Mouse (Mus musculus): ENCODE measurements around the gene Jsrp1. TPM values are rescaled to one million over a fixed set of nuclear protein-coding genes. Genes with fewer than 3 reads are reported as not detected.

Jsrp1 gene
- polyA plus RNA-seq, 1 experiment from 2014 or later: 1.3 TPM

DNA sequence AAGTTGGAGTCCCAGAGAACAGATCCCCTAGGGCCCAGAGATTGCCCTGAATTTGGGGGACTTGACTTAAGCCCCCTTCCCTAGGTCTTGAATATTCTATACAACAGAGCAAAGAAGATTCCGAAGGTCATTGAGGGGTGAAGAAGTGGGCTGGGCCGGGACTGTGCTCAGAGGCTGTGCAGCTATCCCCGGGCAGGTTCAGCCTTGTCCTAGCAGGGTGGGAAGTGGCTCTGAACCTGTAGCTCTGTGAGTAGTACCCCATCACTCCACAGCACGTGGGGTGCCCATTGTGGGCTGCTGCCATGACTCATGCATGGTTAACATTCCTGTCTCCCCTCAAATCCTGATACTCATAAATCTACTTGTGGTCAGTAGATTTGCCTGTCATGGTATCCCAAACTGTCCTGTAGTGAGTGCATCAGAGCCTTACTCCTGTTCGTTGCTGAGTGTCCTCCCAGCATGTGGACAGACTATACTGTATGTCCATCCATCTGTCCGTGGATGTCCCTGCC, 36.9 kb downstream of the Jsrp1 start:
- no peak for ATAC-seq (ENCODE audit: low read depth)
- 83% methylated on average over 6 of the region's 6 CpGs for WGBS
- no peak overlapping the region for H3K4me3 ChIP-seq (ENCODE audit: low read length)
- H3K27me3 ChIP-seq (ENCODE audit: control insufficient read depth, insufficient read depth, low read depth, low read length): no peaks in the 10 kb centered on the region
- no peak overlapping the region for H3K9ac ChIP-seq (ENCODE audit: low read length)
- H3K4me2 ChIP-seq (ENCODE audit: low read depth, low read length): no peak overlapping the region
- H3K36me3 ChIP-seq (ENCODE audit: control insufficient read depth, insufficient read depth, low read length): peaks cover 52% of the 10 kb centered on the region
- H3K27ac ChIP-seq (ENCODE audit: low read length): no peak overlapping the region
- H3K9me3 ChIP-seq (ENCODE audit: control insufficient read depth, low read length): no peaks in the 10 kb centered on the region
- H3K4me1 ChIP-seq (replicated peaks; ENCODE audit: control insufficient read depth, insufficient read depth, low read length): no peaks in the 10 kb centered on the region

DNA sequence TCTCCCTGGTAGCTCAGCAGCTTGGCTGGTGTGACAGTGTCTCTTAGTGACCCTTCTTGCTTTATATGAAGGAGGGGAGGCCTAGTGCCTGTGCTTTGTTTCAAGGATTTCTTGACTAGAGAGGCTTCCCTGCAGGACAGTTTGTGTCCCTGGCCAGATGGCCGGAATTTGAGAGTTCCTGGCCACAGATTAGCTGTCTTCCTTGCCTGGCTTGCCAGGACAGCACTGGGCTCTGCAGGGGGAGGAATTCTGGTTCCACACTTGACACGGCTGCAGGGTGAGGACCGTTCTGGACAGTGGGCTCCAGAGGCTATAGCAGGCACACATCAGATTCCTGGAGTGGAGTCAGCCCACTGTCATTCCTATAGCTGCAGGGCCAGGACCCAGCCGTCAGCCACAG, 37.6 kb downstream of the Jsrp1 start:
- H3K27me3 ChIP-seq (ENCODE audit: control insufficient read depth, insufficient read depth, low read depth, low read length): no peaks in the 10 kb centered on the region
- no peak for ATAC-seq (ENCODE audit: low read depth)
- WGBS: 88% methylated on average over 4 of the region's 4 CpGs
- no peak overlapping the region for H3K27ac ChIP-seq (ENCODE audit: low read length)
- H3K36me3 ChIP-seq (ENCODE audit: control insufficient read depth, insufficient read depth, low read length): peaks cover 51% of the 10 kb centered on the region
- H3K4me3 ChIP-seq (ENCODE audit: low read length): no peak overlapping the region
- no peak overlapping the region for H3K9ac ChIP-seq (ENCODE audit: low read length)
- H3K9me3 ChIP-seq (ENCODE audit: control insufficient read depth, low read length): no peaks in the 10 kb centered on the region
- H3K4me2 ChIP-seq (ENCODE audit: low read depth, low read length): no peak overlapping the region
- no peaks in the 10 kb centered on the region for H3K4me1 ChIP-seq (replicated peaks; ENCODE audit: control insufficient read depth, insufficient read depth, low read length)

DNA sequence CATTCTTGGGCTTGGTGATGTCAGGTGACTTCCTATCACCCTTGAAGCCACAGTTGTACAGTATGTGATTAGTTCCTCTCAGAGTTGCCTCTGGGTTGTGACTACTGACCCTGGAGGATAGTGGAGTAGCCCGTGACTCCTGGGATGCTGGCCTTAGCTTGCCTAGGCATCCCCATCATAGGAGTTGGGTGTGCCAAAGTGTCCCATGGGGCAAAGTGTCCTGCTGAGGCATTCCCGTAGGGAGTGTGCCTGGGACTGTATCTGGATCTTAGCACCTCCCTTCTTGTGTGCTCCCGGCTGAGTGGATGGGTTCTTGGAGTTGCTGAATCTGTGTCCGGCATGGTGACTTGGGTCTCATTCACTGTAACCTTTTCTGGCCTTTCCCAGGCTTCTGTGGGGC, 38.3 kb downstream of the Jsrp1 start:
- H3K27ac ChIP-seq (ENCODE audit: low read length): no peak overlapping the region
- peak; percentile 11; the same call in 1 of the 2 replicates for ATAC-seq (ENCODE audit: low read depth)
- H3K27me3 ChIP-seq (ENCODE audit: control insufficient read depth, insufficient read depth, low read depth, low read length): no peaks in the 10 kb centered on the region
- no peaks in the 10 kb centered on the region for H3K4me1 ChIP-seq (replicated peaks; ENCODE audit: control insufficient read depth, insufficient read depth, low read length)
- 91% methylated on average over 4 of the region's 4 CpGs for WGBS
- no peak overlapping the region for H3K4me3 ChIP-seq (ENCODE audit: low read length)
- H3K9me3 ChIP-seq (ENCODE audit: control insufficient read depth, low read length): no peaks in the 10 kb centered on the region
- H3K4me2 ChIP-seq (ENCODE audit: low read depth, low read length): no peak overlapping the region
- peaks cover 47% of the 10 kb centered on the region for H3K36me3 ChIP-seq (ENCODE audit: control insufficient read depth, insufficient read depth, low read length)
- no peak overlapping the region for H3K9ac ChIP-seq (ENCODE audit: low read length)

- peak; percentile 75 for ATAC-seq (ENCODE audit: low read depth)
- no peak overlapping the region for H3K4me3 ChIP-seq (ENCODE audit: low read length)
- no peaks in the 10 kb centered on the region for H3K27me3 ChIP-seq (ENCODE audit: control insufficient read depth, insufficient read depth, low read depth, low read length)
- no peak overlapping the region for H3K9ac ChIP-seq (ENCODE audit: low read length)
- peaks cover 47% of the 10 kb centered on the region for H3K36me3 ChIP-seq (ENCODE audit: control insufficient read depth, insufficient read depth, low read length)
- no peaks in the 10 kb centered on the region for H3K4me1 ChIP-seq (replicated peaks; ENCODE audit: control insufficient read depth, insufficient read depth, low read length)
- H3K27ac ChIP-seq (ENCODE audit: low read length): peak overlapping the region; percentile 29; the same call in 1 of the 2 replicates
- no peaks in the 10 kb centered on the region for H3K9me3 ChIP-seq (ENCODE audit: control insufficient read depth, low read length)
- H3K4me2 ChIP-seq (ENCODE audit: low read depth, low read length): no peak overlapping the region
- WGBS: 58% methylated on average over 2 of the region's 2 CpGs
Measured at GRCm38 (mm10) chr10:80774549-80774948, 38.7 kb downstream of the Jsrp1 start.

- WGBS: 78% methylated on average over 5 of the region's 5 CpGs
- H3K9ac ChIP-seq (ENCODE audit: low read length): no peak overlapping the region
- H3K4me2 ChIP-seq (ENCODE audit: low read depth, low read length): no peak overlapping the region
- H3K4me3 ChIP-seq (ENCODE audit: low read length): no peak overlapping the region
- ATAC-seq (ENCODE audit: low read depth): no peak
- H3K4me1 ChIP-seq (replicated peaks; ENCODE audit: control insufficient read depth, insufficient read depth, low read length): no peaks in the 10 kb centered on the region
- H3K27ac ChIP-seq (ENCODE audit: low read length): no peak overlapping the region
- H3K9me3 ChIP-seq (ENCODE audit: control insufficient read depth, low read length): no peaks in the 10 kb centered on the region
- H3K27me3 ChIP-seq (ENCODE audit: control insufficient read depth, insufficient read depth, low read depth, low read length): no peaks in the 10 kb centered on the region
- peaks cover 45% of the 10 kb centered on the region for H3K36me3 ChIP-seq (ENCODE audit: control insufficient read depth, insufficient read depth, low read length)
Measured at GRCm38 (mm10) chr10:80773816-80774215, 39.5 kb downstream of the Jsrp1 start.

- Histone ChIP-seq H3K9me3 (ENCODE audit: control insufficient read depth, low read length) (no peaks in the 10 kb centered on the region), H3K27ac (ENCODE audit: low read length) (no peak overlapping the region), H3K9ac (ENCODE audit: low read length) (no peak overlapping the region), H3K27me3 (ENCODE audit: control insufficient read depth, insufficient read depth, low read depth, low read length) (no peaks in the 10 kb centered on the region), H3K36me3 (ENCODE audit: control insufficient read depth, insufficient read depth, low read length) (peaks cover 37% of the 10 kb centered on the region), H3K4me1 (replicated peaks; ENCODE audit: control insufficient read depth, insufficient read depth, low read length) (peaks cover 8% of the 10 kb centered on the region), H3K4me3 (ENCODE audit: low read length) (no peak overlapping the region), H3K4me2 (ENCODE audit: low read depth, low read length) (no peak overlapping the region)
- 94% methylated on average over 6 of the region's 6 CpGs for WGBS
- ATAC-seq (ENCODE audit: low read depth): no peak
Measured at GRCm38 (mm10) chr10:80768365-80768764, 44.9 kb downstream of the Jsrp1 start.

- Histone ChIP-seq H3K27ac (ENCODE audit: low read length) (peak overlapping the region; percentile 77), H3K9ac (ENCODE audit: low read length) (0 out of 2 replicates have a peak overlapping the region, but pooled peaks have one; percentile 9), H3K4me1 (replicated peaks; ENCODE audit: control insufficient read depth, insufficient read depth, low read length) (peaks cover 8% of the 10 kb centered on the region), H3K9me3 (ENCODE audit: control insufficient read depth, low read length) (no peaks in the 10 kb centered on the region), H3K4me2 (ENCODE audit: low read depth, low read length) (no peak overlapping the region), H3K36me3 (ENCODE audit: control insufficient read depth, insufficient read depth, low read length) (peaks cover 22% of the 10 kb centered on the region), H3K27me3 (ENCODE audit: control insufficient read depth, insufficient read depth, low read depth, low read length) (no peaks in the 10 kb centered on the region), H3K4me3 (ENCODE audit: low read length) (no peak overlapping the region)
- peak; percentile 75 for ATAC-seq (ENCODE audit: low read depth)
- WGBS: 54% methylated on average over 10 of the region's 10 CpGs
Measured at GRCm38 (mm10) chr10:80766161-80766815, 47.0 kb downstream of the Jsrp1 start.

- peak; percentile 17; the same call in 1 of the 2 replicates for ATAC-seq (ENCODE audit: low read depth)
- WGBS: 54% methylated on average over 2 of the region's 2 CpGs
- Histone ChIP-seq H3K27me3 (ENCODE audit: control insufficient read depth, insufficient read depth, low read depth, low read length) (no peaks in the 10 kb centered on the region), H3K4me1 (replicated peaks; ENCODE audit: control insufficient read depth, insufficient read depth, low read length) (peaks cover 12% of the 10 kb centered on the region), H3K4me3 (ENCODE audit: low read length) (no peak overlapping the region), H3K9me3 (ENCODE audit: control insufficient read depth, low read length) (no peaks in the 10 kb centered on the region), H3K27ac (ENCODE audit: low read length) (peak overlapping the region; percentile 77), H3K36me3 (ENCODE audit: control insufficient read depth, insufficient read depth, low read length) (peaks cover 18% of the 10 kb centered on the region), H3K9ac (ENCODE audit: low read length) (0 out of 2 replicates have a peak overlapping the region, but pooled peaks have one; percentile 9), H3K4me2 (ENCODE audit: low read depth, low read length) (no peak overlapping the region)
Measured at GRCm38 (mm10) chr10:80765746-80766145, 47.6 kb downstream of the Jsrp1 start.

GRCm38 (mm10) chr10:80763502-80763901, 49.8 kb downstream of the Jsrp1 start:
- Histone ChIP-seq H3K27me3 (ENCODE audit: control insufficient read depth, insufficient read depth, low read depth, low read length) (no peaks in the 10 kb centered on the region), H3K27ac (ENCODE audit: low read length) (no peak overlapping the region), H3K4me1 (replicated peaks; ENCODE audit: control insufficient read depth, insufficient read depth, low read length) (peaks cover 15% of the 10 kb centered on the region), H3K4me3 (ENCODE audit: low read length) (no peak overlapping the region), H3K36me3 (ENCODE audit: control insufficient read depth, insufficient read depth, low read length) (peaks cover 12% of the 10 kb centered on the region), H3K9ac (ENCODE audit: low read length) (no peak overlapping the region), H3K4me2 (ENCODE audit: low read depth, low read length) (no peak overlapping the region), H3K9me3 (ENCODE audit: control insufficient read depth, low read length) (no peaks in the 10 kb centered on the region)
- ATAC-seq (ENCODE audit: low read depth): no peak
- WGBS: 88% methylated on average over 2 of the region's 2 CpGs
